Mouse (Mus musculus) lung, adult 2 months (tissue): ENCODE results near the gene Vdr.

ENCODE experiments used
- CTCF ChIP-seq: fragments of 200-500 bp; IDR thresholded peaks from 2 replicates; pipeline ENCODE4 v1.5.1; 2011; ENCODE audit warnings: mild to moderate bottlenecking, low read length, control low read depth; ENCODE audit not compliant: insufficient read depth
- POLR2A ChIP-seq: fragments of 200-500 bp; IDR thresholded peaks from 2 replicates; pipeline ENCODE4 v1.6.1; 2011; ENCODE audit warnings: low read depth, mild to moderate bottlenecking, control low read depth, low read length, borderline replicate concordance; ENCODE audit errors: extremely low read depth

DNA sequence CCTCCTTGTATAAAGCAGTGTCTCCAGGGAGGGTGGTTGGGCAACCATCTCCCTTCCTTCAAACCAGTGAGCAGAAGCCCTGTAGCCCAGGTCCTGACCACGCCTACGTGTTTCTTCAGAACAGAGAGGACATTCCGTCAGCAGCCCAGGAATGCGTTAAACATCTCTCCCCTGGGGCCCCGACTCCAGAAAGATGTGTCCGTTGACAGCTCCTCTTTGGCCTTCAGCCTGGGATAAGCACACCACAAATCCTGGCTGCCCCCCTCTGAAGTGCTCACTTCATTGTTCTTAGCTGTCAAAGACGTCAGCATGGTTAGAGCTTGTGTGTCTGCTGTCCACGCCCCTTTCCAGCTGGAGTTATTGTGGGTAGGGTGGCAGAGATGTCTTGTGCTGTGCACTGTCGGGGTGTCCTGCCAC is 3.9 kb upstream of the Vdr start:
- TF ChIP-seq CTCF (no peak), POLR2A (no peak)
